Mouse (Mus musculus) small intestine, adult 2 months (tissue): Measurements from ENCODE around the gene Parp9. TPM values are rescaled to one million over a fixed set of nuclear protein-coding genes. Genes with fewer than 3 reads are reported as not detected.
"Not testable (repeated sequence)": the region's sequence is repeated elsewhere in the genome, so short reads cannot be mapped to it uniquely, and the experiment has no call there.

ENCODE experiments used
- H3K27ac ChIP-seq: fragments of 200-500 bp; 2 replicates; pipeline ENCODE4 v1.5.1; 2012; ENCODE audit warnings: low read depth, low read length, control low read depth, inconsistent platforms; ENCODE audit not compliant: insufficient read depth
- H3K27me3 ChIP-seq: fragments of 200-500 bp; 2 replicates; pipeline ENCODE4 v1.6.1; 2012; ENCODE audit warnings: mild to moderate bottlenecking, moderate library complexity, low read length, inconsistent platforms; ENCODE audit not compliant: control insufficient read depth, insufficient read depth
- H3K36me3 ChIP-seq: fragments of 200-500 bp; 2 replicates; pipeline ENCODE4 v1.6.1; 2012; ENCODE audit warnings: mild to moderate bottlenecking, low read length, control low read depth, inconsistent platforms; ENCODE audit not compliant: control insufficient read depth, insufficient read depth
- H3K4me1 ChIP-seq: fragments of 200-500 bp; 2 replicates; pipeline ENCODE4 v1.6.1; 2012; ENCODE audit warnings: low read length, inconsistent platforms, mixed read lengths; ENCODE audit not compliant: control insufficient read depth, insufficient read depth, insufficient read length
- H3K4me3 ChIP-seq: fragments of 200-500 bp; 2 replicates; pipeline ENCODE4 v1.5.1; 2012; ENCODE audit warnings: low read depth, mild to moderate bottlenecking, control low read depth, inconsistent platforms, low read length, moderate library complexity
- CTCF ChIP-seq: fragments of 200-500 bp; IDR thresholded peaks from 2 replicates; pipeline ENCODE4 v1.5.1; 2012; ENCODE audit warnings: low read depth, mild to moderate bottlenecking, control low read depth, inconsistent platforms, low read length, moderate library complexity, mixed read lengths; ENCODE audit not compliant: insufficient replicate concordance, insufficient read length; ENCODE audit errors: extremely low read depth
- POLR2A ChIP-seq: fragments of 200-500 bp; IDR thresholded peaks from 2 replicates; pipeline ENCODE4 v1.6.1; 2012; ENCODE audit warnings: low read depth, mild to moderate bottlenecking, control low read depth, inconsistent platforms, low read length, moderate library complexity
- WGBS: fragments of 180-500 bp; shearing (Covaris S2); methylation state at CpG from one replicate; pipeline ENCODE4 v1.1.7; 2018; 5-methylcytosine and 5-hydroxymethylcytosine counted together
- polyA plus RNA-seq: library from polyadenylated mRNA; depleted of rRNA; stranded (reverse); fragments of >200 nt; gene quantifications from 2 replicates; pipeline ENCODE4 v1.2.3, GENCODE M21; 2012

Gene Parp9
- polyA plus RNA-seq, 1 experiment = 7.6 TPM

DNA sequence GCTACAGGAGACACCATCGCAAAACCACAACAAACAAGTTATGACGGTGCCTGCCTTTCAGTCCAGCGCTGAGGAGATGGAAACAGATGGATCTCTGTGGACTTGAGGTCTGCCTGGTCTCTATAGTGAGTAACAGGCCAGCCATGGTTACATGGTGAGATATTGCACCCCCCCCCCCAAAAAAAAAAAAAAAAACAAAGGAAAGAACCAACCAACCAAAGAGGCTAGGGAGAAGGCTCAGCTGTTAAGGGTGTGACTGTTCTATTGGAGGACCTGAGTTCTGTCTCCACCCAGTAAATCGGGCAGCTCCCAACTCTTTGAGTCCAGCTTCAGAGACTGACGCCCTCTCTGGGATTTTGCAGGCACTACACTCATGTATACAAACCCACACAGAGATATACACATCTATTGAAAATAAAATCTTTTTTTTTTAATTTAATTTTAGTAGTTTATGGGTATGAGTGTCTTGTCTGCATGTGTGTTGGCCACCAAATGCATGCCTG lies 14.4 kb downstream of the Parp9 start:
- H3K4me3 ChIP-seq = no peak overlapping the region
- H3K4me1 ChIP-seq = peaks cover 5% of the 10 kb centered on the region; the same call in 1 of the 2 replicates
- no peaks in the 10 kb centered on the region for H3K27me3 ChIP-seq
- WGBS = 91% methylated on average over 5 of the region's 5 CpGs
- H3K27ac ChIP-seq = no peak overlapping the region
- peaks cover 60% of the 10 kb centered on the region for H3K36me3 ChIP-seq
- no peak for TF ChIP-seq CTCF
- TF ChIP-seq POLR2A = no peak

DNA sequence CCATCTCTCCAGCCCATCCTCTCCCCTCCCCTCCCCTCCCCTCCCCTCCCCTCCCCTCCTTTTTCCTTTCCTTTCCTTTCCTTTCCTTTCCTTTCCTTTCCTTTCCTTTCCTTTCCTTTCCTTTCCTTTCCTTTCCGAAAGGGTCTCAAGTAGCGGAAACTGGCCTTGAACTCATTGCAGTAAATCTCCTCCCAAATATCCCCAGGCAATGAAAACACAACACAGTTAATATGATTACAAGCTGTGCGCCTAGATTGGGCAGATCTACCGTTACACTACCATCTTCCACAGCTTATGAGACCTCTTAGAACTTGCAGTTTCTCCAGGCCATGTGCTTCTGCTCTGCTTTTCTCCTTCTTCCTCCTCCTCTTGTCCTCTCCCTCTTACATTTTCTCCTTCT lies 27.7 kb downstream of the Parp9 start:
- not testable (repeated sequence) for H3K27me3 ChIP-seq, H3K27ac ChIP-seq, H3K4me1 ChIP-seq, H3K4me3 ChIP-seq
- WGBS = 88% methylated on average over 3 of the region's 4 CpGs
- H3K36me3 ChIP-seq = peaks cover 53% of the 10 kb centered on the region

DNA sequence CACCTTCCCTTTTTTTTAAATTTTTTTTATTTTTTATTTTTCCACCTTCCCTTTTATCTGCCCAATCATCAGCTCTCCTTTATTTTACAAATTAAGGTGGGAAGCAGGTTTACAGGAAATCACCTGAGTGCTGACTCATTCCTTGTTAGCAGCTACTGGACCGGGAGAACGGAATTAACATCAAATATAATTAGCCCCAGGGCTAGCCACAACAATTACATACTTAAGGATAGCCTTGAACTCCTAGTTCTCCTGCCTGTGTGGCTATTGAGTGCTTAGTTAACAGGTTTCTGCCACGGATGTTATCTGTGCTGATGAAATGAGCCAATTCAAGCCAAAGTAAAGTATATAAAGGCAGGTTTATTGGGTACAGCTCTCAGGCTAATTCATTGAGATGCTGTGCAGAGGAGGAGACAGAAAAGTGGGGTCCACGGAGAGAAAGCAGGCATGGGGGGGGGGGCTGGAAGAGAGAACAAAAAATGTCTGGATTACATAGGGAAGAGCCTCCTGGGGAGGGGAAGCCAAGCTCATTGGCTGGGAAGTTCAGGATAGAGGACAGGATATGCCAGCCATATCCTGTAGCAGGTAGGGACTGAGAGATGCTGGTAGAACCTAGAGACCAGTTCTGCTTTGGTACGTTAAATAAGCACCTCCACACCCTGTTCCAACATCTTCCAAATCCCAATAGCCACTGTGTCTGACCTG lies 28.3 kb downstream of the Parp9 start:
- H3K36me3 ChIP-seq = peaks cover 54% of the 10 kb centered on the region
- H3K27me3 ChIP-seq = no peaks in the 10 kb centered on the region
- 60% methylated on average over 5 of the region's 5 CpGs for WGBS
- H3K4me3 ChIP-seq = no peak overlapping the region
- no peaks in the 10 kb centered on the region; the same call in 1 of the 2 replicates for H3K4me1 ChIP-seq
- TF ChIP-seq POLR2A = no peak
- no peak for TF ChIP-seq CTCF
- no peak overlapping the region for H3K27ac ChIP-seq

DNA sequence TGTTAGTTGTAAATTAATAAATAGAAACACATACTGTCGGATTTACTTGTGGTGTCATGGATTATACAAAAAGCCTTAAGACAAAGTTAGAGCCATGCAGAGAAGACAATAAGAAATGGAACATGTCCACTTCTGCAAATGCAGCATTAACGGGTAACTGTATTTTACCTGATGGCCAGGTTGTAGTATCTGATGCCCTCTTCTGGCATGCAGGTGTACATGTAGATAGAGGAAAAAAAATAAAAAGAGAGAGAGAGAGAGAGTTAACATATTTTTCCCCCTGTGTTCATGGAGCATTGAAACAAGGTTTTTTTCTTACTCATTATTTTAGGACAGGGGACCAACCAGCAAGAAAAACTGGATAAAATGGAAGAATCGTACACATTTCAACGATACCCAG lies 29.0 kb downstream of the Parp9 start:
- H3K4me1 ChIP-seq = no peaks in the 10 kb centered on the region; the same call in 1 of the 2 replicates
- no peaks in the 10 kb centered on the region for H3K27me3 ChIP-seq
- WGBS = 71% methylated on average over 4 of the region's 4 CpGs
- H3K4me3 ChIP-seq = no peak overlapping the region
- TF ChIP-seq POLR2A (no peak), CTCF (no peak)
- H3K27ac ChIP-seq = no peak overlapping the region
- peaks cover 58% of the 10 kb centered on the region for H3K36me3 ChIP-seq

DNA sequence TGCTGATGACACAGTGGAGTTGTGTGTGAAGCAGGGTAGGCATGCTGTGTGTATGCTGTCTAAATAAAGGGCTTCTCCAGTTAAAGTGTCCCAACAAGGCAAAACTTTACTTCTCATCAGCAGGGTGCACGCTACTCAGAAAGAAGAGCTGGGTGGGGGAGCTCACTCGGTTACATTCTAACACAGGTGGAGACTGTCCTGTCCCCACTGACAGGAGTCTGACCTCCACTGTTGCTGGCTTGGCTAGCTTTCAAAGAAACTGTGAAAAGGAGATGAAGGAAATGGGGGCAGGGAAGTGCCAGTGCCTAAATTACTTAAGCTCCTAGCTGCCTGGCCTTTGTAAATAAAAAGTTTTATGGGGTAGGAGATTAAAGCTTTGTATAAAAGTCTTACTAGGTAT lies 29.9 kb downstream of the Parp9 start:
- Histone ChIP-seq H3K27ac (no peak overlapping the region), H3K4me3 (no peak overlapping the region), H3K4me1 (no peaks in the 10 kb centered on the region; the same call in 1 of the 2 replicates), H3K36me3 (peaks cover 65% of the 10 kb centered on the region), H3K27me3 (no peaks in the 10 kb centered on the region)
- WGBS = 17% methylated on average over 2 of the region's 2 CpGs
- TF ChIP-seq POLR2A (no peak), CTCF (no peak)

DNA sequence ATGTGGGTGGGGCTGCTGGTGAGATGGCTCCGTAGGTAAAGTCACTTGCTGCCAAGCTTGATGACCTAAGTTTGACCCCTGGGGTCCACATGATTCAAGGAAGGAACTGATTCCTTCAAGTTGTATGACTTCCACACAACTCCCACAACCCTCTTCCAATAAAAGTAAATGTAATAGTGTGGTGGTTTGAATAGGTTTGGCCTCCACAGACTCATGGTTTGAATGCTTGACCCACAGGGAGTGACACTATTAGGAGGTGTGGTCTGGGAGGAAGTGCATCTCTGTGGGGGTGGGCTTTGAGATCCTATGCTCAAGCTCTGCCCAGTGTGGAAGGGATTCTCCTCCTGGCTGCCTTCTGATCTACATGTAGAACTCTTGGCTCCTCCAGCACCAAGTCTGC lies 35.8 kb downstream of the Parp9 start:
- Histone ChIP-seq H3K4me3 (no peak overlapping the region), H3K4me1 (no peaks in the 10 kb centered on the region), H3K36me3 (peaks cover 30% of the 10 kb centered on the region), H3K27me3 (no peaks in the 10 kb centered on the region), H3K27ac (no peak overlapping the region)
- TF ChIP-seq POLR2A = no peak
- TF ChIP-seq CTCF = no peak
- WGBS = 16% methylated on average over 1 of the region's 1 CpGs

DNA sequence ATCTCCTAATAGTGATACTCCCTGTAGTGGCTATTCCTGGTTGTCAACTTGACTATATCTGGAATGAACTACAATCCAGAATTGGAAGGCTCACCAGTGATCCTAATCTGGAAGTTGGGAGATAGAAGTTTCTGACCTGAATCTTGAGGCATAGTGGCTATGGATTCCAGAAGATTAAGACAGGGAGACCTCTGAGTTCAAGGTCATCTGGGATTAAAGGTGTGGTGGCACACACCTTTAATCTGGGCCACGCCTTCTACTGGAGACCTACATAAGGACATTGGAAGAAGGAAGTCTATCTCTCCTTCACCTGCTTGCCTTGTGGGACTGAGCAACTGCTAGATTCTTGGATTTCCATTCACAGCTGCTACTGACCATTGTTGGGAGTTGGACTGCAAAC lies 40.2 kb downstream of the Parp9 start, which contains the start of gene Kpna1:
TSS of gene Kpna1 (plus strand) at position 301 of the 400 bp plus-strand sequence.
- not testable (repeated sequence) for H3K4me1 ChIP-seq, H3K27ac ChIP-seq, H3K27me3 ChIP-seq, H3K36me3 ChIP-seq, H3K4me3 ChIP-seq
- WGBS = 100% methylated on average over 1 of the region's 1 CpGs
